Mouse (Mus musculus) kidney, postnatal 14 days (tissue): ENCODE measurements around the gene Srp68.
A peak's percentile ranks its signal among the peaks of the same experiment; 100 is the strongest.

Experiments
- DNase-seq: peaks from one replicate; pipeline ENCODE4 v3.0.0; 2022; ENCODE audit warnings: mixed read lengths

Gene Srp68

GRCm38 (mm10) chr11:116274045-116274666, at the start of gene Srp68:
Srp68 (minus strand) TSS chr11:116274217.
- DNase-seq, result peak; percentile 96

GRCm38 (mm10) chr11:116318719-116319659, 45.0 kb upstream of the Srp68 start:
- DNase-seq, result peak; percentile 87

- DNase-seq, result no peak
Measured at GRCm38 (mm10) chr11:116312359-116312758, 38.3 kb upstream of the Srp68 start.

GRCm38 (mm10) chr11:116311169-116311568, 37.2 kb upstream of the Srp68 start:
- DNase-seq, result no peak

- no peak for DNase-seq
Measured at GRCm38 (mm10) chr11:116309601-116310000, 35.6 kb upstream of the Srp68 start.

GRCm38 (mm10) chr11:116307762-116308531, 33.9 kb upstream of the Srp68 start:
- no peak for DNase-seq

GRCm38 (mm10) chr11:116307019-116307725, 33.2 kb upstream of the Srp68 start, which contains the start of gene Exoc7:
Exoc7 (minus strand) TSS chr11:116307233.
- no peak for DNase-seq

- DNase-seq, result peak; percentile 96
Measured at GRCm38 (mm10) chr11:116306126-116306982, 32.3 kb upstream of the Srp68 start.

GRCm38 (mm10) chr11:116305423-116305822, 31.4 kb upstream of the Srp68 start:
- DNase-seq, result no peak

- DNase-seq, result no peak
Measured at GRCm38 (mm10) chr11:116298621-116299020, 24.6 kb upstream of the Srp68 start.

- DNase-seq, result no peak
Measured at GRCm38 (mm10) chr11:116298221-116298620, 24.2 kb upstream of the Srp68 start.

GRCm38 (mm10) chr11:116297017-116297416, 23.0 kb upstream of the Srp68 start:
- no peak for DNase-seq

- no peak for DNase-seq
Measured at GRCm38 (mm10) chr11:116296191-116296734, 22.2 kb upstream of the Srp68 start.

GRCm38 (mm10) chr11:116294319-116294718, 20.3 kb upstream of the Srp68 start:
- DNase-seq, result peak; percentile 78

GRCm38 (mm10) chr11:116293538-116294137, 19.6 kb upstream of the Srp68 start:
- DNase-seq, result no peak

GRCm38 (mm10) chr11:116292401-116292800, 18.4 kb upstream of the Srp68 start:
- DNase-seq, result no peak

GRCm38 (mm10) chr11:116290556-116290955, 16.5 kb upstream of the Srp68 start:
- DNase-seq, result peak; percentile 43

- DNase-seq, result no peak
Measured at GRCm38 (mm10) chr11:116287351-116287750, 13.3 kb upstream of the Srp68 start.

GRCm38 (mm10) chr11:116285770-116286191, 11.8 kb upstream of the Srp68 start:
- peak; percentile 72 for DNase-seq

- DNase-seq, result no peak
Measured at GRCm38 (mm10) chr11:116283982-116284381, 10.0 kb upstream of the Srp68 start.
